Mouse (Mus musculus): ENCODE results near the gene Ldhd.

The Ldhd gene

GRCm38 (mm10) chr8:111630105-111630521, at the start of gene Ldhd:
TSS of gene Ldhd (minus strand) at chr8:111630374.
- no peak for DNase-seq (ENCODE audit: low read depth)

DNA sequence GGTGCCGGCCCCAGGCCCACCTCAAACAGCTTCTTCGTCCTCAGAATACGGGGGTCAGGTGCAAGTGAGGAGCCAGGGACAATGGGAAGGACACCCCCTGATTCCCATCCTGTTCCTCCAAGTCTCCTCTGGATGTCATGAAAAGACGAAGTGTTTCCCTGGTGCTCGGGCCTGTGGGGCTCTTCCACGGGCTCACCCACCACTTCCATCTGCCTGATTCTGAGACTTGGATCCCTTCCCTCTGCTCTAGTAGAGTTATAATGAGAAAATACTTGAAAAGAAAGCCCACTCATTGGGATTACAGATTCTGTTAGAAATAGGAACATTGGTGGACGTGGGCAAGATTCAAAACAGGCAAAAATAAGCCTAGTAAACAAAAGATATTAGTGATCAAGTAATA, 48.7 kb upstream of the Ldhd start:
- no peak for DNase-seq (ENCODE audit: low read depth)

DNA sequence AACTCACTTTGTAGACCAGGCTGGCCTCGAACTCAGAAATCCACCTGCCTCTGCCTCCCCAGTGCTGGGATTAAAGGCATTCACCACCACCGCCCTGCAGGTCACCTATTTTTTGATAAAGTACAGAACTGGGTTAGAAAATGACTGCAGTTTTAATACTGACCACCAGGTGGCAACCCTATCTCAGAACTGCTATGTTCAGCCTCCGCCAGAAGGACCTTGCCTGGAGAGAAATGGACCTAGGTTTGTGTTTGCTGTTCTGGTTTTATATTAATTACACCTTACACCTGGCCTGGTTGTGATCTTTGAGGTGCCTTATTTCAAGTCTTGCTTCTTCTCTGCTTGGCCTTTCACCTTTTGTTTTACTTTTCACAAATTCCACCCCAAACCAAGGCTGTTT, 47.9 kb upstream of the Ldhd start:
- peak; percentile 56 for DNase-seq (ENCODE audit: low read depth)

GRCm38 (mm10) chr8:111676237-111676636, 46.1 kb upstream of the Ldhd start:
- peak; percentile 23 for DNase-seq (ENCODE audit: low read depth)

DNA sequence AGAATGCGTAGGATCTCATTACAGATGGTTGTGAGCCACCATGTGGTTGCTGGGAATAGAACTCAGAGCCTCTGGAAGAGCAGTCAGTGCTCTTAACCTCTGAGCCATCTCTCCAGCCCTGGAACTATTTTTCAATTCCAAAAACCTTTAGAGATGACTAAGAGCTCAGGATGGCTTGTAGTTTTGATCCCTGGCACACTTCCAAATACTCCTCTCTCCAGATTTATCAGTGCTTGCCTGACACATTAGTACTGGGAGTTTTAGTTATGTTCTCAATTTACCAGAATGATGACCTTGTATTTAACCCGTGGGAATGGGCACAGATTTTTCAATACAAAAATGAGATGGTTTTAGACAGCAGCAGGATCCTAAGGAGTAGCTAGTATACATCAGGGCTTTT, 36.6 kb upstream of the Ldhd start:
- DNase-seq (ENCODE audit: low read depth) = no peak

GRCm38 (mm10) chr8:111662473-111662872, 32.3 kb upstream of the Ldhd start:
- peak; percentile 58 for DNase-seq (ENCODE audit: low read depth)

DNA sequence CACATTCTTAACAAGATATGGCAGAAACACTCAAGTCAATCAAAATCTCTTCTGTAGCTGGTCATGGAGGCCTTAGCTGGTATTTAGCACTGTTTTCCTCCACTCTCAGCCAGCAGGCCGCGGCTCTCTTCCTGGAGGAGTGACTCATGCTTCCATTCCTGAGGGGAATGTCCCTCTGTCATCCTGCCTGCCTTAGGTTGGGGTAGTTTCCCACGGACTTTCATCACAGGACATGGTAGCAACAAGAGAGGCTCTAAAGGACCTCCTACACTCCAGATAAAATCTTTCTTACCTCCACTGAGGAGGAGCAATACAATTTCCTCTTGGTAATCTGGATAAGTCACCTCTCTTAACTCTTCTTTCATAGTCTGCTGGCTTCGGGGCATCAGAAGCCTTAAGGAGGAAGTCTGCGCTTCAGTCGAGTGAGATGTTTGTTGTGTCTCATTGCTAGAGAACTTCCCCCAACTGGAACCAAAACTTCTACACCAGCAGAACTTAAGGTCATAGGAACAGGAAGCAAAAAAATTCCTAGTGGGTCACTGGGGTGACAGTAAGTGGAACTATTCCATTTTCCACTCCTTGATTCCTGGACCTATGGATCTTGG, 28.7 kb upstream of the Ldhd start:
- DNase-seq (ENCODE audit: low read depth) = no peak

- DNase-seq (ENCODE audit: low read depth) = no peak
Measured at GRCm38 (mm10) chr8:111657312-111657854, 27.2 kb upstream of the Ldhd start.

DNA sequence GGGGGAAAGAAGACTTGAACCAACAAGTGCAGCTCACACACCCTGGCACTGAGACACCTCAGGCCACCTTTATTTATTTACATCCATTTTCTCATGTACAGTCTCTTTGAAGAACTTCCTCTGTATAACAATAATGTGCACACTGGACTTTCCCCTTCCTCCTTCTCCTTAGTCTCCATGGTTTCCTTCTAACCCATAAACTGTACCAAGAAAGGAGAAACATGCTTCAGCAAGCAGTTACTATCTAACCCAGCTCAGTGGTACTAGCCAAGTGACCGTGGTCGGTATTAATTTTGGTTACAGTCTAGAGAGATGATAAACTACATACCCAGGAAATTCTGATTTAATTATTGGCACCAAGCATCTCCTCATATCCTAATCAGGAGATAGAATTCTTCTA, 23.4 kb upstream of the Ldhd start:
- no peak for DNase-seq (ENCODE audit: low read depth)

DNA sequence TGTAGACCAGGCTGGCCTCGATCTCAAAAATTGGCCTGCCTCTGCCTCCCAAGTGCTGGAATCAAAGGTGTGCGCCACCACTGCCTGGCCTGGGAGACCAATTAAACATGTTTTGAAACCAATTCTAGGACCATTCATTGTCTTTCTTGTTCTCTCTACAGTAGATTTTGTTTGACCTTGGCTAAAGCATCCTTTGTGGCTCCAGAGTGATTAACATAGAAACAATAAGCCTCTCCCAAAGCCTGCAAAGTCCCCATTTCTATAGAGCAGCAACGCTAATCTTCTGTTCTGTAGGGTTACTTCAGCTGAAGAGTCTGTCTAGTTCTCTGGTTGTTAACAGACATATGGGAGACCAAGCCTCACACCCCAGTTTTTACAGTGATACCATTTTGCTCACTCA, 20.5 kb upstream of the Ldhd start:
- no peak for DNase-seq (ENCODE audit: low read depth)

- DNase-seq (ENCODE audit: low read depth) = no peak
Measured at GRCm38 (mm10) chr8:111648834-111649233, 18.7 kb upstream of the Ldhd start.

DNA sequence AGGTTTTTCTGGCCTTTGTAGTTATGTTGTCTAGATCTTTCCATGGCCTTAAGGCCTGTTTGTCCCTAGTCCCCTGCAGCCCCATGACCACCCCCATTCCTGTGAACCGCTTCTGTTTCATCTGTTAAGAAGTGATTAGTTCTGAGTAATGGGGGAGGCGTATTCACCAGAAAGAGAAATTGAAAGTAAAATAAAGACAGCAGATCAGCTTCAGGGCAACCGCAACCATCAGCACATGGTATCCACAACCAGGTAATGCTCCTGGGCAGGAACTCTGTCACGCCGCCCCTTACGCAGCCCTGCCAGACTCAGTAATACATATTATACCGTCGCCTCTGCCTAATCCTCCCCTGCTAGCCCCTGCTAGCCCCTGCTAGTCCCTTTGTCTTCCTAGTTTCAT, 15.5 kb upstream of the Ldhd start:
- DNase-seq (ENCODE audit: low read depth) = no peak

DNA sequence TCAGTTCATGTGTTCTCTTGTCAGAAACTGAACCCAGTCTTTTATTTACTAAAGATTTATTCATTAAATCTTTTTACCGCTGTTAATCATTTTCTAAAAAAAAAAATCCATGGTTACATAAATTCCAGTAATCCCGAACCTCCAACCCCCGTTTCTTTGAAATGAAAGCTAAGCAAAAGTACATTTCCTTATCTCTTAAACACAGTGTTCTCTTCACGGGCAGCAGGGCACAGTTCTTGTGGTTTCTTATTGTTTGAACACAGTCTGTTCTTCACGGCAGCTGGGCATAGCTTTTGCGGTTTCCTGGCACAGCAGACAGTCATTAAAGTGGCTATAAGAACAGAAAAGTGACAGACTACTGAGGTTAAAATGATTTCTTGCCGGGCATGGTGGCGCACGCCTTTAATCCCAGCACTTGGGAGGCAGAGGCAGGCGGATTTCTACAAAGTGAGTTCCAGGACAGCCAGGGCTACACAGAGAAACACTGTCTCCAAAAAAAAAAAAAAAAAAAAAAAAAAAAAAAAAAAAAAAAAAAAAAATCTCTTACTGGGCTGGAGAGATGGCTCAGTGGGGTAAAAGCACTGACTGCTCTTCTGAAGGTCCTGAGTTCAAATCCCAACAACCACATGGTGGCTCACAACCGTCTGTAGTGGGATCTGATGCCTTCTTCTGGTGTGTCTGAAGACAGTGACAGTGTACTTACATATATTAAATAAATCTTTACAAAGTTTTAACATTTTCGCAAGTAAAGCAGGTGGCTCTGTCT, 14.3 kb upstream of the Ldhd start:
- DNase-seq (ENCODE audit: low read depth) = peak; percentile 71

DNA sequence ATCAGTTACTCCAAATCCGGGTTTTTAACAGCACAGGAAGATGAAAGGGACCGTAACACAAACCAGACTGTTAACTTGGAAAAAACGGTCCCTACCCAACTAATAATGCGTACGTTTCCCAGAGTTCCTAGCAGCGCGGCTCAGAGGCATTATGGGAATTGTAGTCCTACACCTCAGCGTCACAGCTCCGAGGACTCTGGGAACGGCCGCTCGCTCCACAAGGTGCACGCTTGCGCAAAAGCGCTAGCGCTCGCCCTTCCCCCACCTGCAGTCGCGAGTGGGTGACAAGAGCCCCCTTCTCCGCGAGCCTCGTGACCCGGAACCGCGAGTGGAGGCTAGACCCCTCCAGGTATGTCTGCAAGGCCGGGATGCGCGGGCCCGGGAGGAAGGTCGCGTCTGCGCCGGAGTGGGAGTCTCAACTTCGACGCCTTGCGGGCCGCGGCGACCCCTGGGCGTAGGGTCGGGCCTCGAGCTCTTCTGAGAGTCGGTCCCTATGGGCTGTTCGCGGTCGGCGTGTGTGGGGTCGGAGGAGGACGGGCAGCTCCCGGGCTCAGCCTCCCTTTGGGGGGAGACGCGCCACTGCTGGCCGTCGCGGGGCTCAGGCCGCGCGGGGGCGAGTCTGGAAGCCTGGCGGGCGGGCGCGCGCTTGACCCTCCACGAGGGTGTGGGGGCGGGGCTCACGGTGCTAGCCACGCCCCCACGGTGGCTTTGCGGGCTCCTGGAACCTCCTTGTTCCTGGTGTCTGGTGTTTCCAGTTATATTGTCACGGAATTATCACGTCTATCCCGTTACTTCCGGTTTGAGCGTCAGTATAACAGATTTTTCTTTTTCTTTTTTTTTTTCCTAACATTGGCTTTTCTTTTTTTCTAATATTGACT, 13.3 kb upstream of the Ldhd start, which contains the start of gene Zfp1:
Gene Zfp1, plus strand, starts transcription at position 138 of the 878 bp plus-strand sequence.
- DNase-seq (ENCODE audit: low read depth) = peak; percentile 82

- DNase-seq (ENCODE audit: low read depth) = no peak
Measured at GRCm38 (mm10) chr8:111642939-111643263, 12.7 kb upstream of the Ldhd start.

GRCm38 (mm10) chr8:111642496-111642895, 12.3 kb upstream of the Ldhd start:
- peak; percentile 56 for DNase-seq (ENCODE audit: low read depth)

DNA sequence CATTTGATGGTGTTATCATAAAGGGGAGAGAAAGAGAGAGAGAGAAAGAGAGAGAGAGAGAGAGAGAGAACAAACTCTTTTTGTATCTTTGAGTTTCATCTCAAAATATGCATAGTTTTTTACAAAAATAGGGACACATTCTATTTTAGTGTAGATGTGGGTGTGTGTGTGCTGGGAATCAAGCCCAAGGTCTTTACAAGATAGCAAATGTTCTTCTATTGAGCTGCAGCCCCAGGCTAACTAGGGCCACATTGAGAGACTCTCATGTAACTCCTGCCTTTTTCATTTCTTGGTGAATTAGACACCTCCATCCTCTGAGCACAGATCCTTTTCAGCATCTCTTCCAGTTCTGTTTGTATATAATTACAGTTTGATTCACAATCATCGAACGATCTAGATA, 10.9 kb upstream of the Ldhd start:
- no peak for DNase-seq (ENCODE audit: low read depth)

DNA sequence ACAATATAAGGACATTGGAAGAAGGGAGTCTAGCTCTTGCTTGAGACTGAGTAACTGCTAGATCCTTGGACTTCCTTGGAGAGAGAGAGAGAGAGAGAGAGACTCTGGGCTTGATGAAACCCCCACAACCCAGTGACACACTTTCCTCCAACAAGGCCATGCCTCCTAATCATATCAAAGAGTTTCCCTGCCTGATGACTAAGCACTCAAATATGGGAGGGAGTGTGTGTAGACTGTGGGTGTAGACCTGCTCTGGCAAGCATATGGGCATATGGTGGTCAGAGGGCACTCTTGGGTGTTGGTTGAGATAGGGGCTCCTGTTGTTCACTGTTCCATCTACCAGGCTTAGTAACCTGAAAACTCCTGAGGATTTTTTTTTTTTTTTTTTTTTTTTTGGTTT, 7.9 kb upstream of the Ldhd start:
- DNase-seq (ENCODE audit: low read depth) = no peak

DNA sequence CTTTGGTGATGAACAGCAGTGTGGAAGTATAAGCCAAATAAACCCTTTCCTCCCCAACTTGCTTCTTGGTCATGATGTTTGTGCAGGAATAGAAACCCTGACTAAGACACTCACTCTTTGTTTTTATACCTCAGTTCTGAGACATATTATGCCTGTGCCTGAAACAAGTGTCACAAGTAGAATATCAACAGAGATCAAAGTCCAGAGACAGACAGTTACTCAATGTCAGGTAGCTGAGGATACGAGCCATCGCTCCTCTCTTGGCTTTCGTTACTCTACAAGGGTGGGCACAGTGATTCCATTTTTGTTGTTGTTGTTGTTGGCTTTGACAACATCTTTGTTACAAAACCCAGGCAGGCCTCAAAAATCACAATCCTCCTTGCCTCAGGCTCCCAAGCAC, 2.8 kb upstream of the Ldhd start:
- no peak for DNase-seq (ENCODE audit: low read depth)

DNA sequence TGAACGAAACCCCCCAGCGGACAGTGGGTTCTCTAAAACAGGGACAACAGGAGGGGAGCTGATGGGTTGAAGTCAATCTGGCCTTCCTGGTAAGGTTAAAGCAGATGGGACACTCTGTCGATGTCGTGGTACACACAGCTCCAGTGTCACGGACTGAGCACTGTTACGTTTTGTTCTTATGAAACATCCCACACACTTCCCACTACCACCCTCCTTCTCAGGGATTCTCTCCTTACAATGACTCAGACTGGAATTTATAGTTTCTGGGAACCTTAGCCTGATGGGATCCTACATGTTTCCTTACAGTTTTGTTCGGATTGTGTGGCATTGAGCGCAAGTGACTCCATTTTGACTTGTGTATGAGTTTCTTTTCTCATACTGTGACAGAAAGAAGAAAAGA, 1.4 kb upstream of the Ldhd start:
- DNase-seq (ENCODE audit: low read depth) = no peak

GRCm38 (mm10) chr8:111628894-111629501, 1.2 kb downstream of the Ldhd start:
- no peak for DNase-seq (ENCODE audit: low read depth)

- no peak for DNase-seq (ENCODE audit: low read depth)
Measured at GRCm38 (mm10) chr8:111628401-111628800, 1.8 kb downstream of the Ldhd start.
